Mouse (Mus musculus) lung, embryonic 16.5 days (tissue): ENCODE data around the gene 9630041A04Rik. TPM values are rescaled to one million over a fixed set of nuclear protein-coding genes. Genes with fewer than 3 reads are reported as not detected.

Source experiments
- ATAC-seq: fragments of 200-750 bp; cut with Nextera tagmentation; 2 replicates; pipeline ENCODE4 v1.8.0; 2017; ENCODE audit warnings: low read depth, mild to moderate bottlenecking, moderate library complexity
- H3K27ac ChIP-seq: fragments of 300-500 bp; sonication (generic); 2 replicates; pipeline ENCODE4 v1.5.1; 2014; ENCODE audit warnings: mild to moderate bottlenecking, control low read depth, low read length
- H3K27me3 ChIP-seq: fragments of 300-500 bp; sonication (generic); 2 replicates; pipeline ENCODE4 v1.6.1; 2014; ENCODE audit warnings: low read depth, low read length, mixed read lengths; ENCODE audit not compliant: control insufficient read depth, insufficient read depth
- H3K36me3 ChIP-seq: fragments of 300-500 bp; sonication (generic); 2 replicates; pipeline ENCODE4 v1.6.1; 2014; ENCODE audit warnings: low read length; ENCODE audit not compliant: control insufficient read depth, insufficient read depth
- H3K4me1 ChIP-seq: fragments of 300-500 bp; sonication (generic); replicated peaks from 2 replicates; pipeline ENCODE4 v1.6.1; 2014; ENCODE audit warnings: low read length, mixed read lengths; ENCODE audit not compliant: control insufficient read depth, insufficient read depth
- H3K4me2 ChIP-seq: fragments of 300-500 bp; sonication (generic); 2 replicates; pipeline ENCODE4 v1.6.1; 2014; ENCODE audit warnings: low read depth, low read length, control low read depth
- H3K4me3 ChIP-seq: fragments of 300-500 bp; sonication (generic); 2 replicates; pipeline ENCODE4 v1.5.1; 2014; ENCODE audit warnings: mild to moderate bottlenecking, low read length, control low read depth
- H3K9ac ChIP-seq: fragments of 300-500 bp; sonication (generic); 2 replicates; pipeline ENCODE4 v1.6.1; 2014; ENCODE audit warnings: low read length, control low read depth
- H3K9me3 ChIP-seq: fragments of 300-500 bp; sonication (generic); 2 replicates; pipeline ENCODE4 v1.6.1; 2016; ENCODE audit warnings: low read length; ENCODE audit not compliant: control insufficient read depth
- WGBS: fragments of 180-500 bp; shearing (Covaris S2); extraction: QIAGEN DNeasy Blood & Tissue Kit; methylation state at CpG from one replicate; pipeline ENCODE4 v1.1.7; 2014; 5-methylcytosine and 5-hydroxymethylcytosine counted together
- polyA plus RNA-seq: library from polyadenylated mRNA; unstranded; fragments of >200 nt; fragmentation: Nextera tagmentation; extraction: Ambion mirVana; gene quantifications from 2 replicates; pipeline ENCODE4 v1.2.1, GENCODE M21; 2015

Gene 9630041A04Rik
- polyA plus RNA-seq, 1 experiment from 2014 or later = not detected

DNA sequence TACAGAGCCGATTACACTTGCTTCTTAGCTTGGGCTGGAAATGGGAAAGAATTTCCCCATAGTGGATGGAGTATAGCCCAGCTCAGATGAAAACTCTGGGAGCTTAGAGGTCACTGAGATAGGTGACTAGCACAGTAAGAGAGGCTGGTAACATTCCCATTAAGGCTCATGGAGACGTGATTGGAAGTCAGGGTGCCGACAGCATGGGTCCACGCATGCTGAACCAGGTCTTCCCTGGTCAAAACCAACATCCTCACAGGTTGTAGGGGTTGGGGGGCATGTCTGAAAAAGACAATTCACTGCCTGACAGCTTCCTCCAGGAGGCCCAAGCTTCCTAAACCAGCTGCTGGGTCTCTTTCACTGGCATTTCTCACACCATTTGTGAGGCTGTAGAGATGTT, 47.9 kb downstream of the 9630041A04Rik start:
- Histone ChIP-seq H3K4me1 (peaks cover 8% of the 10 kb centered on the region; the same call in 1 of the 2 replicates), H3K27ac (no peak overlapping the region), H3K36me3 (no peaks in the 10 kb centered on the region), H3K4me3 (no peak overlapping the region), H3K9ac (no peak overlapping the region), H3K27me3 (no peaks in the 10 kb centered on the region), H3K4me2 (no peak overlapping the region), H3K9me3 (no peaks in the 10 kb centered on the region)
- ATAC-seq = no peak
- WGBS = 79% methylated on average over 4 of the region's 4 CpGs

DNA sequence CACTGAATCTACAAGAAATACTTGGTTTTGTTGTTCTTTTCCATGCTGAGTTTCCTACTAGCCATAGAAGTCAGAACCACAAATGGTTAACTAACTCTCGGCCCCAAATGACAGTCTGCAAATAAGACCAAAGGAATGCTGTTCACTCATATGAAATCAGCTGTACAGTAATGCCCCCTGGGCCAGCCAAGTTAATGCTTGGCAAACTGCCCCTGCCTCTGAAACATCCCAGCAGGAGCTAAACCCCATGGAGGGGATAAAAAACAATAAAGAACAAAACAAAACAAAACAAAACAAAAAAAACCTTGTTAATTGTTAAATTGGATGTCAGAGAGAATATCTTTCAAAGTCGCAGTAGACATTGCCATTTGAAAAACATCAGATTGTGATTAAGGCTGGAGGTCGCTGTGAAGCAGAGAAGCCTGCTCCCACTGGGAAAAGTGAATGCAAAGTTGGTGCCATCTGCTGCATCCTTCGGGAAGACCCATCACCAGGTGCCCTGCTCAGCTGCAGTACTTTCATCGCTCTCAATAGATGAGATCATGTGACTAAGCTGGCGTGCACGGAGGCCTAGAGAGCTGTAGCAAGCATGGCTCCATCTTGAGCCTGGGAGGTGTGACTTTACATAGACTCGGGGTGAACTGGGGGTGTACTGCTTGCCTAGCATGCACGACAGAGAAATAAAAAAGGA, 49.7 kb downstream of the 9630041A04Rik start:
- Histone ChIP-seq H3K36me3 (no peaks in the 10 kb centered on the region), H3K27me3 (no peaks in the 10 kb centered on the region), H3K4me3 (no peak overlapping the region), H3K4me1 (peaks cover 8% of the 10 kb centered on the region; the same call in 1 of the 2 replicates), H3K27ac (peak overlapping the region; percentile 60), H3K9ac (no peak overlapping the region), H3K9me3 (no peaks in the 10 kb centered on the region), H3K4me2 (0 out of 2 replicates have a peak overlapping the region, but pooled peaks have one; percentile 16)
- 38% methylated on average over 9 of the region's 9 CpGs for WGBS
- ATAC-seq = peak; percentile 97

DNA sequence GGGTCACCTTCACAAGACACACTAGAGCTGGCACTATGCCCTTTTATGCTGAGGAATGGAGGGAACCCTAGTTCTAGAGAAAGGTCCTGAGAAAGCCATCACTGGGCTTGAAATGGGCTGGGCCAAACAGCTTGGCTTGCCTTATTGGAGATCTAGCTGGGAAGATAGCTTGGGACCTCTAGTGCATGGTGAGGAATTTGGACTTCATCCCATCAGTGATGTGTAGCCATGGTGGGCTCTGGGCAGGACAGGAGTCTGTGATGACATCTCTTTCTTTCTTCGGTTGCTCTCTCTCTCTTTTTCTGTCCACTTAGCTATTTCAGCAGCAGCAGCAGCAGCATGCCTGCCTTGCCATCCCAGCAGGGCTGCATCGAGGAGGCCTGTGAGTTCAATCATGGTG, 53.4 kb downstream of the 9630041A04Rik start:
- Histone ChIP-seq H3K4me1 (peaks cover 5% of the 10 kb centered on the region; the same call in 1 of the 2 replicates), H3K9ac (no peak overlapping the region), H3K4me3 (no peak overlapping the region), H3K27me3 (no peaks in the 10 kb centered on the region), H3K36me3 (no peaks in the 10 kb centered on the region), H3K4me2 (no peak overlapping the region), H3K27ac (no peak overlapping the region), H3K9me3 (no peaks in the 10 kb centered on the region)
- 71% methylated on average over 2 of the region's 2 CpGs for WGBS
- no peak for ATAC-seq

DNA sequence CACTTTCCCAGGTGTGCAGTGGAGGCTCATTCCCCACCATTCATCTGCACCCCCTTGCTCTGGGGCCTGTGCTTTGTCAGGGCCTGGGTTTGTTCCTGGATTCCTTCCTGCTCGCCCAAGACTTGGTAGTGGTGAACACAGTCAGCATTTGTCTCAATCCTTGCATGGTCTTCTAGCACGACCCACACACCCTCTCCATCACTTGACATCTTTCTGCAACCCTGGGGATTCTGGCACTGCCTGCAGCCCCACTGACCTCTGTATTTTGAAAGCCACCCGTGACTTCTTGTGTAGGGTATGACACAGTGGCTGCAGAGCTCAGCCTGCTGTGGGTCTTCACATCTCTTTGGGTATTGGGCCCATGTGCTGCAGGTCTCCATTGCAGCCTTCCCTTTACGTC, 57.1 kb downstream of the 9630041A04Rik start:
- Histone ChIP-seq H3K4me2 (no peak overlapping the region), H3K36me3 (no peaks in the 10 kb centered on the region), H3K9me3 (no peaks in the 10 kb centered on the region), H3K27me3 (no peaks in the 10 kb centered on the region), H3K4me3 (no peak overlapping the region), H3K9ac (no peak overlapping the region), H3K27ac (no peak overlapping the region), H3K4me1 (no peaks in the 10 kb centered on the region)
- 68% methylated on average over 4 of the region's 4 CpGs for WGBS
- no peak for ATAC-seq

DNA sequence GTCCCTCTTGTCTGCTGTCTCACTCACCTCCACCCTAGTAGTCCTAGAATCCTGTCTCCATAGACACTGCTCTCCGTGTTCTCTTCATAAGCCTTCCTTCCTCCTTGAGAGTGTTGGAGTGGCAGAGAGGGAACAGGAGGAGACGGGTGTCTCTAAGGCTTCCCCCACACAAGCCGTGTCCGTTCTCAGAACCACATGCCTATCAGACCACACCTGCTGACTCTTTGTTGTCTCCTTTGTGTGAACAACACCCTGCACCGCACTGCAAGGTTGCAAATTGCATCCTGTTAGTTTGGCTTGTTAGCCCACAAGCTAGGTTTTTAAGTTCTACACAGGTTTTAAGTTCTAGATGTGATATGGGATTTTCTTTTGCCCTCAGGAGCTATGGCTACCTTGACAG, 57.7 kb downstream of the 9630041A04Rik start:
- H3K4me1 ChIP-seq = no peaks in the 10 kb centered on the region
- H3K9me3 ChIP-seq = no peaks in the 10 kb centered on the region
- no peak overlapping the region for H3K27ac ChIP-seq
- WGBS = 81% methylated on average over 5 of the region's 5 CpGs
- H3K36me3 ChIP-seq = no peaks in the 10 kb centered on the region
- no peaks in the 10 kb centered on the region for H3K27me3 ChIP-seq
- H3K9ac ChIP-seq = no peak overlapping the region
- no peak overlapping the region for H3K4me2 ChIP-seq
- no peak for ATAC-seq
- H3K4me3 ChIP-seq = no peak overlapping the region

DNA sequence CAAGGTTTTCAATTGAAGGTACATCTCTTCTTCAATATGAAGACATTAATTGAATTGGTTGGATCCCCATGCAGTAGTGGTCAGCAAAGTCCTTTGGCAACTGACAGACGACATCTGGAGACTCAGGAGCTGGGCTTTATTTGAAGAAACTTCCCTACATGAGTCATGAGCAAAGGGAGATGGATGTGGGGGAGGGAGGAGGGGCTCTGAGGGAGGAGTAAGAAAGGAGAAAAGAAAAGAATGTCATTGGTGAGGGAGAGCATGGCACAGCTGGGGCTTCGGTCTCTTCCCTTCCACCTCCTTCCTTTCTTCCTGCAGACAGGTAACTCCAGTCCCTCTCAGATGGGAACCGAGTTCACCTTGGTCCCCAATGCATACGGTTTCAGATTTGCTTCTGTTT, 61.2 kb downstream of the 9630041A04Rik start:
- no peaks in the 10 kb centered on the region for H3K9me3 ChIP-seq
- no peaks in the 10 kb centered on the region for H3K4me1 ChIP-seq
- WGBS = 57% methylated on average over 4 of the region's 4 CpGs
- H3K4me2 ChIP-seq = no peak overlapping the region
- H3K9ac ChIP-seq = no peak overlapping the region
- no peaks in the 10 kb centered on the region for H3K27me3 ChIP-seq
- ATAC-seq = no peak
- no peak overlapping the region for H3K27ac ChIP-seq
- no peaks in the 10 kb centered on the region for H3K36me3 ChIP-seq
- no peak overlapping the region for H3K4me3 ChIP-seq

DNA sequence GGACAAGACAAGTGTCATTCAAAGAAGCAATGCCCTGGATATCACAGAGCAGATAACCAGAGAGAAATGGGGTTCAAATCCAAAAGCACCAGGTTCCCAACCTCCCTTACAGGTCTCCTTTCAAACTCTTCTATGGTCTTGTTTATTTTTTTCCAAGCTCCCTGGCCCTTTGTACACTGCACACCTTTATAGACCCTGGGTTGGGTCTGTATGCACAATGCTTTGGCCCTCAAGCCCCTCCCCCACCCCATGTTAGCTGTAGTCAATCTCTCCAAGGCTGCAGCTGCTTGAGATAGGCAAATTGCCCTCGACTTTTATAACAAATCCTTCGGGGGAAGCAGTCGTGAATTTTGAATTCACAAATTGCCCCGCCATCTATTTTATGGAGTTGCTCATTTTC, 63.2 kb downstream of the 9630041A04Rik start:
- H3K4me3 ChIP-seq = no peak overlapping the region
- no peaks in the 10 kb centered on the region for H3K27me3 ChIP-seq
- no peaks in the 10 kb centered on the region for H3K4me1 ChIP-seq
- no peak overlapping the region for H3K27ac ChIP-seq
- no peak overlapping the region for H3K4me2 ChIP-seq
- no peaks in the 10 kb centered on the region for H3K9me3 ChIP-seq
- H3K9ac ChIP-seq = no peak overlapping the region
- H3K36me3 ChIP-seq = no peaks in the 10 kb centered on the region
- ATAC-seq = no peak
- 49% methylated on average over 4 of the region's 4 CpGs for WGBS

DNA sequence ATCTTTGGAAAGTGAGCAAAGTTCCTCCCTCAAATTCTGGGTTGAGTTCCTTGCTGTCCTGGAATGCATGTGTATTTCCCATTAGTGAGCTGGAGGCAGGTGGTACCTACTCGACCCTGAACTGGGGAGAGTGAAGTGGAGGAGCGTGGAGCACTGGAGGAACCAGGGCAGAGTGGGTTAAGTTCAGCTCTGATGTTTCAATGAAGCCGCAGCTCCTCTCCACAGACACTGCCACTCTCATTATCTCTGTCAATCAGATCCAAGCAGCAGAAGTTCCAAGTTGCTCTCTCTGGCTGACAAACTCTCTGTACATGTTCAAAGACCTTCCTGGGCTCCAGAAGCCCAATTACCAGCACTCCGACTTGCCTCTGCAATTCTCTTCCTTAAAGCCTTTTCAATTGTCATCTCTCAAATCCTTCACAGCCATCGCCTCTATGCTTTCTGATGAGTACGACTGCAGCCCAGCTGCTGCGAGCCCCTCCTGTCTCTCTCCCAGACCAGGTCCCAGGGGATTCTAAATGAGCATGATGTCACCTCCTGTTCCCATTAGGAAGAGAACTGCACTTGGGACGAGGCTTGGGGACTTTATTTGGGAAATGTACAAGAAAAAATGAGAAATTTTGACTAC, 72.4 kb downstream of the 9630041A04Rik start:
- no peaks in the 10 kb centered on the region for H3K4me1 ChIP-seq
- H3K9me3 ChIP-seq = no peaks in the 10 kb centered on the region
- H3K36me3 ChIP-seq = no peaks in the 10 kb centered on the region
- no peak overlapping the region for H3K4me2 ChIP-seq
- WGBS = 56% methylated on average over 8 of the region's 8 CpGs
- H3K27ac ChIP-seq = no peak overlapping the region
- no peak overlapping the region for H3K9ac ChIP-seq
- no peaks in the 10 kb centered on the region for H3K27me3 ChIP-seq
- no peak for ATAC-seq
- H3K4me3 ChIP-seq = no peak overlapping the region

DNA sequence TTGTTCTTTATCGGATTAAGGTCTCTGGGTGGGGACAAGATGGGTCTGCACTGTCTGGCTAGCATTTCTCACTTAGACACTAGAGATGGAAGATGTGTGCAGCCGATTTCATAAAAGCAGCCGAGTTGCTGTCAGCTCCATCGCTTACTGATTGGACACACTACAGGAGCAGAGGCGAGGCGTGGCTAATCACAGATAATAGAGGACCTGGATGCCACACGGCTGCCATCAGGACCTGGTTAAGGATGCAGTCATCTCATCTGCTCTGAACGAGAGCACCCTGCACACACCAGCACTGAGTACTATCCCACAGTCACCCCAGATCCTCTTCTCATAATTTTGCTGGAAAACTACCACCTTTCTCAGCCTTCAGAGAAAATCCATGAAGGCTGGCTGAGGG, 73.2 kb downstream of the 9630041A04Rik start:
- Histone ChIP-seq H3K4me2 (no peak overlapping the region), H3K4me3 (no peak overlapping the region), H3K9ac (no peak overlapping the region), H3K27me3 (no peaks in the 10 kb centered on the region), H3K9me3 (no peaks in the 10 kb centered on the region), H3K4me1 (no peaks in the 10 kb centered on the region), H3K36me3 (no peaks in the 10 kb centered on the region), H3K27ac (no peak overlapping the region)
- 75% methylated on average over 8 of the region's 8 CpGs for WGBS
- ATAC-seq = no peak
